Mouse (Mus musculus) layer of hippocampus, postnatal 25 days (tissue): ENCODE data around the gene Syt1. TPM values are rescaled to one million over a fixed set of nuclear protein-coding genes. Genes with fewer than 3 reads are reported as not detected.

ENCODE experiments used
- DNase-seq, 2 experiments: peaks; one replicate each; pipeline ENCODE4 v3.0.0; 2022; ENCODE audit warnings: mixed read lengths in 2 of 2, low spot score in 1 of 2; ENCODE audit errors: extremely low spot score in 1 of 2
- total RNA-seq, 2 experiments: library from RNA; stranded (reverse); gene quantifications; 2 replicates each; pipeline ENCODE4 v1.2.3; 2021

Syt1 gene
- total RNA-seq, 2 experiments from 2014 or later, result 942 to 986 TPM

DNA sequence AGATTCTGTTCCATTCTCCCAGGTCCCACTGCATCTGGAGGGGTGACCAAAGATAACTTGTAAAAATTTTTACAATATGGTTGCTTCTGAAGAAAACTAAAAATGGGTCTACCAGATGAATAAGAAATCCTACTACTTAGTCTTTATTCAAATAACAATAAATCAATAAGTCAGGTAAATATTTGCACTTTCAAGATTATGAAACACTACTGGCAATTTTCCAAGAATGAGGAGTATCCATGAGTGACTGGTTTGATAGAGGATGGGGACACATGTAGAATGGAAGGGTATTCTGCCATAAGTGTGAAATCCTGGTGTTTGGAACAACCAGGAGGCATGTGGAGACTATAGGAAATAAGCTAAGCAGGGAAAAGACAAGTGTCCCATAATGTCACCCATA is 124.0 kb downstream of the Syt1 start:
- no peak for DNase-seq

DNA sequence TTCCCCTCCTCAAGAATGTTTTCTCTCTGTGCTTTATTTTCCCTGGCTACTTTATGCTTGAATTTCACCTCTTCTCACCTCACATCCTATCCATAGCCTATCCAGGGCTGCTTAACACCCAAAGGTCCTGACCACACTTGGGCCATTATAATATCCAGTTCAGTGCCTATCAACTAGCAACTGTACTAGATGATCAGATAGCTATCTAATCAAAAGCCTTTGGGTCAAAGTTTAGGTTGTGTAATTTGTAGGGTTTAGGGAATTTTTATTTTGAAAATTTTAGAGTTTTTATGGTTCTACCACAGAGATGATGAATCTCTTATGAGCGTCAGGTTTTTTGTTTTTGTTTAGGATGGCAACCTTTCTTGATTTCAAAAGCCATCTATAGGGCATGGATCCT is 125.0 kb downstream of the Syt1 start:
- no peak for DNase-seq

DNA sequence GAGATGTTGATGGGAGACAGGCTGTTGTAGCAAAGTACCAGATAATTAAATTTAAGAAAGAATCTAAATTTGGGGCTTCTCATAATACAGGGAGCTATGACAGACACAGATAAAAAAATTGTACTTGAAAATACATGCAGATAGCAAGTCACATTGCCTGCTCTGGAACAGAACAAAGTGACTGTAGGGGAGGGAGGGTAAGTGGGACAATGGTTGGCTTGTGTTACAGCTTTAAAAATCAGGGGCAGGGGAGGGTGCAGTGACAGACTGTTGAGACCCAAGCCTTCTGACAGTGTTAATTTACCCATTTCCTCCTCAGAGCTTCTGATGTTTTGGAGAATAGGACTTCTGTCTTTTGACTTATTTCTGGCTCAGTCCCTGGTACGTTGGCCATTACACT is 126.3 kb downstream of the Syt1 start:
- no peak for DNase-seq

DNA sequence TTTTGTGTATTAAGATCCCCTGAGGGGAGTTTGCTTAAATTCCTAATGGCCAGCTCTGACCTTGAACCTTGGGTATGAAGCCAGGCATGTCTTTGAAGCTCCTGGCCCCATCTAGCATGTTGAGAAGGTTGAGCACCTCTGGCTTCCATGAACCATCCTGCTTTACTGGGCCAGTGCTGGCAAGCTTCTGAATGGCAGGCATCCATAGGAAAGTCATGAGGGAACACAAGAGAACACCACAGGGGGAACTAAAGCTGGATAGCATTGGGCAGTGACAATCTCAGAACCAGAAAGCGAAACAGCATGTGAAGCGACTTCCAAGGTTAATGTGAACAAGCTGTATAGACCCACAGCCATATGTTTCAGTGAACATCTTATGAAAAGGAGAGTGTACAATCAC is 130.4 kb downstream of the Syt1 start:
- no peak for DNase-seq

DNA sequence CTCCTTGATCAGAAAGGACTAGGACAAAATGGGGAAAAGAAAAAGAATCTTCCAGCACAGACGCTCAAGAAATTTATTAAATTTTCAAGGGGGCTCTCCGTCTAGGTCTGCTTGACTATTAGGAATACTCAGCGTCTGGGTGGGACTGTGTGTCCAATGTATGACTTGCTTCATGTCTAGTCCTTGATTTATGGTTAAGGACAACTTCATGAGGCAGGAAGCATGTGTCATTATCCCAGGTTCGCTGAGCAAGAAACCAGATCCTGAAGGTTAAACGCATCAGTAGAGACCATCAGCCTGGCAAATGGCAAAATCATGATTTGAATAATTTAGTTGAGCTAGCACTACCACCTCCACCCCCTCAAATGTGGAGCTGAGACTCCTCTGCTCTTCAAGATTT is 135.1 kb downstream of the Syt1 start:
- no peak for DNase-seq

DNA sequence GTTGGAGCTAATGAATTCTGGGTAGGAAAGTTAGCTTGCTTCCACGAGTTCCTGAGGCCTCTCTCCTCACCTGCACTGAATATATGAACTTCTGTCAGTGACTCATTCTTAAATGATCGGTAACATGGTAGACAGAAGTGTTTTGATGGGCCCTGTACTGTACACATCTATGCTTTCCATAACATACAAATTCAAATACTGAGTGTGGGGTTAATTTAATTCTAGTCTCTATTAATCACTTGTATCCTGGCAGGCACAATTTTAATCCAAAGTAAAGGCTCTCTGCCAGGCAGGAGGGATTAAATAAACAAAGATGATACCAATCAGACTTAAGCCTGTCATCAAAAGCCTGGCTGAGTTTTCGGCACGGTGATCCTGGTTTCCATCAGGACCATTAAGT is 136.1 kb downstream of the Syt1 start:
- DNase-seq, result no peak

DNA sequence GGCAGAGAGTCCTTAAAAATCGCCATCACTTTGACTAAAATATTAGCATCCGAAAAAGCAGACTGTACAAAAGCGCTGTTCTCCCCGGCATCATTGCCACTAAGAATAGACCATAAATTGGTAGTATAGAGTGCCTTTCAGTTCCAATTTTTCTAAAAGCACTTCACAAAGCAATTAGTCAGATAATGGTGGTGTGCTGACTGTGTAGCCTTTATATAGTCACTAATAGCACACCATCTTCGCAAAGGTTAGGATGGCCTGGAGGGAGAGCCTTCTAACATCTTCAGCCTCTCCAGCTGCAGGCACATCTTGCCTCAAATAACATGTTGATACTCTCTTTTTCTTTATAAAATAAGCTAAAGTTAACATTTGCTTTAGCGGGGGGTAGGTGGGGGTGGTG is 138.4 kb downstream of the Syt1 start:
- no peak for DNase-seq

DNA sequence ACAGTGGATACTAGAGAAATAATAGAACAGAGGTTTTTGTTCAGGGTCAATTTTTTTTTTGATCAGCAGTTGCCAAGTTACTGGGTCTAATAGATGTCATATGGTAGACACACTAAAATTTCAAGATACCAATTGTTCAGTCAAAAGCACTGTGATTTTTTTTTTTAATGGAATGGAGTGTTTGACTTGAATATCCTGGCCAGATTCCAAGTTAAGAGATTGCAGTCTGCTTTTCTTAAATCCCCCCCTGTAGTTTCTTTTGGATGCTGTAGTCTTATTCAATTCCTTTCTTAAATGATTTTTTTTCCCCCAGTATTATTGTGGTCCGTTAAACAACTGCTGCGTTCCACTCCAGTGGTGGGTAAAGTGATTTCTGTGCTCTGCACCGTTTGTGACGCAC is 140.2 kb downstream of the Syt1 start:
- DNase-seq, result no peak

GRCm38 (mm10) chr10:108868136-108868535 is 142.6 kb downstream of the Syt1 start:
- no peak for DNase-seq

DNA sequence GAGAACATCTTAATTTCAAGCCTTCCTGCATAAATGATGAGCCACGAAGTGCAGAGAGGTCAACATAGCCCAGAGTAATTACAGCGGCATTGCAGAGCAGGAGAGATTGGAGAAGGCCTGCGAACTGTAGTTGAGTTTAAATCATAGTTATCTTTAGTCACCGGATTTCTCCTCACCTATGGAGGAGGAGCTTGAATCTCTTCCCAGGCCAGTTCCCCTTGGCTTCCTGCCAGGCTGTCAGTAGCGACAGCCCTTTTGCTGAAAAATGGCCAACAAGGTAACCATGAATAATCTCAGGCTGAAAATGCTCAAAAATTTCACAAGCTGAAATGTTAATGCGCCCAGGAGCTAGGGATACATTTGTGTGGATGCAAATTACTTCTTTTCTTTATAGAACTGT is 143.6 kb downstream of the Syt1 start:
- DNase-seq, result no peak

GRCm38 (mm10) chr10:108865586-108865985 is 145.2 kb downstream of the Syt1 start:
- no peak for DNase-seq

DNA sequence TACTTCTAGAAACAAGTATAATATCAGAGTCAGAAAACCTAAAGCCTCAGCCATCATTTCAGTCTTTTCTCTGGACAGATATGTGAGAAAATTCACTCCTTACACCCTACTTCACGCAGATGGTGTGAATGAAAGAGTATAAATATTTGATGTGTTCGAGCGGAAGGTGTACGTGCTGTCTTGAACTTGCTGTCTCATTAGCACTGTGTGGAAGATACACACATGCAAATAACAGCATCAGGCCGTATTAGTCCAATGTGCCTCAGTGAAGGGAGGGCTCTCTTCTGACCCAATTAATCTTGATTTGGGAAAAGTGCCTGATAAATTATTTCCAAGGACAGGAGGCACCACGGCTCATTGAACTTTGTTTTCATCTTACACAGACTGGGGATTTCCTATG is 154.8 kb downstream of the Syt1 start:
- no peak for DNase-seq

DNA sequence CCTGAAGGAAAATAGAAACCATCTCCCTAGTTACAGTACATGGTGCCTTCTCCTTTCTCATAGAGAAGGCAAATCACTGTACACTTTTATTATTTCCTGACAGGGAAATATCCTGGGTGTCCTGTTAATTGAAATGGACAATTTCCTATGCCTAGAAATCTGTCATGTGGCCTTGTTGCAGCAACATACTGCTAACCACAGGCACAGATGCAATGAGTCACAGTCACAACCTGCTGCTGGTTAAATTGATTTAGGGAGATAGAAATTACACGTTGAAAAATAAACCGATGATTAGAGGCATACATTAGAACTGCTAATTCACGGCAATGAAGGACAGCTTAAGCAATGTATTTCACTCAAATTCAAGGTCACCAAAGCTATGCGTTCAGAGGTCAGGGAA is 158.0 kb downstream of the Syt1 start:
- no peak for DNase-seq

GRCm38 (mm10) chr10:108837434-108837833 is 173.3 kb downstream of the Syt1 start:
- no peak for DNase-seq

GRCm38 (mm10) chr10:108832248-108832647 is 178.5 kb downstream of the Syt1 start:
- no peak for DNase-seq

- no peak for DNase-seq
Measured at GRCm38 (mm10) chr10:108831801-108832200, 179.0 kb downstream of the Syt1 start.

- no peak for DNase-seq
Measured at GRCm38 (mm10) chr10:108822273-108822672, 188.5 kb downstream of the Syt1 start.

- no peak for DNase-seq
Measured at GRCm38 (mm10) chr10:108815339-108815738, 195.4 kb downstream of the Syt1 start.

DNA sequence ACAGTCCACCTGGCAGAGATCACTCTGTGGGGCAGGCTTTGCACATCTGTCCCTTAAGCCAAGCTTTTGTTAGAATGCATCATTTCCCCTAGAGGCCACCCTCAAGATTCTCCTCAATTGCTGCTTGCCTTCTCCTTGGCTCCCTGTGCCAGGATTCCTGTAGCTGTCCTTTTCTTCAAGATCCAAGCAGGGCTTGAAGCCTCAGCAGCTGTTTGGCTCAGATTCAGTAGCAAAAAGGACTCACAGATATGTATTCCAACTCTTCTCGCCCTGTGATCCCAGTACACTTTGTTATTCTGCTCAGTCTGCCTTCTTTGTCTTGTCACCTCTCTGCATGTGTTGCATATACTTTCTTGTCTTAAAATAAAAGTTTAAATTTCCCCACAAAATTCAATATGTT is 206.4 kb downstream of the Syt1 start:
- DNase-seq, result no peak

- no peak for DNase-seq
Measured at GRCm38 (mm10) chr10:108800776-108801175, 210.0 kb downstream of the Syt1 start.

GRCm38 (mm10) chr10:108798826-108799225 is 212.0 kb downstream of the Syt1 start:
- no peak for DNase-seq

DNA sequence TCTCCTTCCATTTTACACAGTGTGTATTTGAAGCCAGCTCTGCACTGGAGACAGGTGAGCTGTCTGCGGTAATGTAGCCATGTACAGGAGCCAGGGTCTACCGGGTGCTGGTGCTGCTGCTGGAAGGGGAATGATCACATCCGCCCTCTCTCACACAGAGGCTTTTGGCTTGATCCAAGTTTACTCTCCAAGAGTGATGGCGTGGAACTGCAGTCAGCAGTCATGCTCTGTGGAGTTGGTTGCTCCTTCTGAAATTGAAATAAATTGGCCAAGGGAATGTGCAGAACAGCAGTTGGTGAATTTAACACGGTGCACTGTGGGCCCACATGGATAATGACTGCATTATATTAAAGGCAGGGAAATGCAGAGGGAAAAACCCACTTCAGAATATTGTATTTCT is 228.0 kb downstream of the Syt1 start:
- no peak for DNase-seq

DNA sequence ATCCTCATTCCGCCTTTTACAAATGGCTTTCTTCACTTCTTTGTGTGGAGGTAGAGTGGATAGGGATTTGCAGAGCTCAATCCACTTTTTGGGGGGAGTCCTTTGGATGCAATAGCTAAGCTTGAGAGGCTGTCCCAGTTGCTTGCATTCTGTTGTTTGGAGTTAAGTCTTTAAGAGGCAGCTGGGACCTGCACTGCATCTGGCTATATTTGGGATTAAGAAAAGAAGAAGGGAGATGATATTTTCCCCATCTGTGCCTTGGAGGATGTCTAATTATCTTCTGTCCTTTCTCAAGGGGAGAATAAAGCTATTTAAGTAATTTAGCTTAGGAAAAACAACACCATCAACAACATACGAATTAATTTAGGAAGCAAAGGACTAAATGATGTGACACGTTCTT is 230.2 kb downstream of the Syt1 start:
- no peak for DNase-seq

DNA sequence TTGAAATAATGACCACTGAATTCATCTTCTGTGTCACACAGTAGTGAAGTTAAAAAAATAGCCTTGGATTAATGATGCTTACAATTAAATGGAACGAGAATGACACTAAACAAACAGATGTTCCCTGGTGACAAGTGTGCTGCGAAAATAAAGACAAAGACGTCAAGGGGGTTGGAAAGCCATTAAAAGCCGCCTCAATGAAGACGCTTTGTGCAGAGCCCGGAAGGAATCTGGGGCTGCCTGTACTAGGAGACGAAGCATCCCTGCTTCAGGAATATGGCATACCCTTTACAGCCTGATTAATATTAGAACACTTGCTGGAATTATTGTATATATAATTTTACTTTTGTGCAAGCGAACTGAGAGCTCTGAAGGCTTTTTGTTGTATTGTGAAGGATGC is 234.0 kb downstream of the Syt1 start:
- no peak for DNase-seq
